Mouse (Mus musculus) v-Abl transformed pro-B cells (cell line): ENCODE measurements around the gene Mageb3.
"Not testable (repeated sequence)": the region's sequence is repeated elsewhere in the genome, so short reads cannot be mapped to it uniquely, and the experiment has no call there.

Experiments used
- in situ Hi-C, 2 experiments: fragments of 400-800 bp; cut with MboI; formaldehyde crosslinking; loops; one replicate each; pipeline ENCODE4 v1.15.1; 2025; ENCODE audit not compliant: unreplicated experiment in 2 of 2

The Mageb3 gene

GRCm38 (mm10) chr2:121955765-121956223 is at the start of gene Mageb3, which contains the start of gene Ctdspl2:
Gene Mageb3 (minus strand): TSS chr2:121956092.
Gene Ctdspl2 (plus strand): TSS chr2:121956001.
- in situ Hi-C loops, result loop anchor here in 1 of 2 experiments (10.0 kb wide), 1 partner anchor 91 kb away; the partner anchor contains the start of gene Casc4

- in situ Hi-C loops, result loop anchor here in 1 of 2 experiments (10.0 kb wide), 1 partner anchor 421 kb away; no protein-coding TSS in a partner anchor
Observed at GRCm38 (mm10) chr2:121995738-121996137, 39.8 kb upstream of the Mageb3 start.

GRCm38 (mm10) chr2:121957216-121957792 is 1.4 kb upstream of the Mageb3 start:
- in situ Hi-C loops, result loop anchor here in 1 of 2 experiments (10.0 kb wide), 1 partner anchor 93 kb away; the partner anchor contains the start of gene Casc4

GRCm38 (mm10) chr2:121956224-121957018 is 529 bp upstream of the Mageb3 start:
- in situ Hi-C loops, result loop anchor here in 1 of 2 experiments (10.0 kb wide), 1 partner anchor 92 kb away; the partner anchor contains the start of gene Casc4

- in situ Hi-C loops, result loop anchor here in 1 of 2 experiments (10.0 kb wide), 1 partner anchor 90 kb away; the partner anchor contains the start of gene Casc4
Observed at GRCm38 (mm10) chr2:121954971-121955656, 778 bp downstream of the Mageb3 start.

- in situ Hi-C loops, result no loop called here
Observed at GRCm38 (mm10) chr2:121943364-121943763, 12.5 kb downstream of the Mageb3 start.

GRCm38 (mm10) chr2:121937624-121938023 is 18.3 kb downstream of the Mageb3 start:
- in situ Hi-C loops, result not testable (repeated sequence)

GRCm38 (mm10) chr2:121916047-121916970 is 39.6 kb downstream of the Mageb3 start:
- in situ Hi-C loops, result no loop called here

- in situ Hi-C loops, result no loop called here
Observed at GRCm38 (mm10) chr2:121909975-121910374, 45.9 kb downstream of the Mageb3 start.
